Mouse (Mus musculus): ENCODE measurements around the gene Syt7.

- TF ChIP-seq NRF1 (IDR thresholded peaks at IDR 0.05; ENCODE audit: low read depth, low read length) = no peak
- TF ChIP-seq KAT2A (IDR thresholded peaks at IDR 0.05; ENCODE audit: insufficient replicate concordance, low read length) = no peak
- TF ChIP-seq MAX (IDR thresholded peaks at IDR 0.05; ENCODE audit: low read length) = no peak
Observed at GRCm38 (mm10) chr19:10375260-10375659, 13.6 kb upstream of the Syt7 start.

All from CH12.LX (cell line).